Mouse (Mus musculus): ENCODE data around the gene Rxfp3.

Rxfp3 gene

DNA sequence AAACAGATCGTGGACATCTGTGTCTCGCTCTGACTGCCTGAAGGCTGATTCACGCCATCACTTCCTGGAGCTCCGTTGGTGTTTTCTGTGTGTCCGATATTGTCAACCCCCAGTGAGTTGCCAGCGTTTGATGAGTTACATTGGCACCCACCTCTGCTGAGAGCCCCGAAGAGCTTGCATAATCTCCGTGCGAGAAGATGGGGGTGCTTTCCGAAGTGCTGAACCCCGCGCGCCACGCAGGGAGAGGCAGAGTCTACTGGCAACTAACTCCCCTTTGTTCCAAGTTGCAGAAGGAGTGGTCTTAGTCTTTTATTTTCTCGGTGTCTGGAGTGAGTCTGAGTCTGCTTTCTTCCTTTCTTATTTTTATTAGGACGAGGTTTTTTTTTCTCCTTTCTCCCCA lies at the start of gene Rxfp3:
Gene Rxfp3 (minus strand): TSS at position 281 of the 400 bp plus-strand sequence.
- DNase-seq: no peak

DNA sequence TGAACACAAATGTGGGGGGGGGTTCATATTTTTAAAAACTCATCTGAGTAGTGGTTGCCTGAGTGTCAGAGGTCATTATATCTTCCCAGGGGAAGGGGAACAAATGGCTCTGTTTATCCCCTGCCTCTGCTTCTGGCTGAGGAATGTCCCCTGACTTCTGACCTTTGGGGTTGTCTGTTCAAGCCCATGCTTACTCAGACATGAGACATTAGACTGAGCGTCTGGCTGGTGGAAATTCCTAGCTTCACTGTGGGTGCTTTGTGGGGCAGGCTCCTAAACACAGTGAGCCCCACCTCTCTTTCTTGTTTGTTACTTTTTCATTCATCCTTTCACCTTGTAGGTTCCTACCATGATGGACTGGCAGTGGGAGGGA lies 47.2 kb upstream of the Rxfp3 start:
- DNase-seq: no peak

DNA sequence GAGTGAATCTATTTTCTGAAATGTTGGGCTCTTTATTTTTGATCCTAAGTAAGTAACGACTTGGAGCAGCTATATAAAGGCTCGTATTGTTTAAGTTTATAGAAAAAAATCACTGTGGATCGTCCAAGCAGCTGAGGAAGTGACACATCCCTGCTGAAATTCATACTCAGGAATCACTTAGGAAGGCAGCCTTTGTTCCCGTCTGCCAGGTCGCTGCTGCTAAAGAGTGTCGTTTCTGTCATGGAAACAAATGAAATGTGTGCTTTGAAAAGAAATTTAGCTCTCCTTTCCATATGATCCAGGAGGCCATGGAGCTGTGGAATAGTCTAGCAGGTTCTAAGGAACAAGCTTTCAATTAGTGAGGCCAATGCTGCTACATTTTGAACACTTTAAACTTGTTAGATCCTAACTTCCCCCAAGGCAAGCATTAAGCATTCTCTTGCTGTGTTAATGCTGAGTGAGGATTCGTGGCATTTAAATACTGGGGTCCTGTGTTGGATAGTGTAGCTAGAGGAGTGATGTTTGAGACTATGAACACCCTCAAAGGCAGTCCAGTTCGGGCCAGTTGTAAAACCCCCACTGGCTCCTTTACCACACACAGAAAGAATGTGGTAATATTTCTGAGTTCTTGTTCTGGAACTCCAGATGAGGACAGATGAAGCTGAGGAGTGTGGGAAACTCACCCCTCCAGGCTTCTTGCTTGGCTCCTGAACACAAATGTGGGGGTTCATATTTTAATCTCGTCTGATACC lies 46.6 kb upstream of the Rxfp3 start:
- DNase-seq: no peak

DNA sequence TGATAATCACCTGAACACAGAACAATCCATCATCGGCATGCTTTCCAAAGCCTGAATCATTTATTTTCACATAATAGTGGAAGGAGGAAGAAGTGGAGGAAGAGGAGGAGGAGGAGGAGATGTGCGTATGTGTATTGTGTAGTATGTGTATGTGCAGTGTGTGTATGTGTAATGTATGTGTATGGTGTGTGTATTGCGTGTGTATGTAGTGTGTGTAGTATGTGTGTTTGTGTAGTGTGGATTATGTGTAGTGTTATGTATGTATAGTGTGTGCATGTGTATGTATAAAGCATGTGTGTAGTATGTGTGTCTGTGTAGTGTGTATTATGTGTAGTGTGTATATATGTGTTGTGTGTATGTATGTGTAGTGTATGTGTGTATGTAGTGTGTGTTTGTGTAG lies 45.9 kb upstream of the Rxfp3 start:
- no peak for DNase-seq

DNA sequence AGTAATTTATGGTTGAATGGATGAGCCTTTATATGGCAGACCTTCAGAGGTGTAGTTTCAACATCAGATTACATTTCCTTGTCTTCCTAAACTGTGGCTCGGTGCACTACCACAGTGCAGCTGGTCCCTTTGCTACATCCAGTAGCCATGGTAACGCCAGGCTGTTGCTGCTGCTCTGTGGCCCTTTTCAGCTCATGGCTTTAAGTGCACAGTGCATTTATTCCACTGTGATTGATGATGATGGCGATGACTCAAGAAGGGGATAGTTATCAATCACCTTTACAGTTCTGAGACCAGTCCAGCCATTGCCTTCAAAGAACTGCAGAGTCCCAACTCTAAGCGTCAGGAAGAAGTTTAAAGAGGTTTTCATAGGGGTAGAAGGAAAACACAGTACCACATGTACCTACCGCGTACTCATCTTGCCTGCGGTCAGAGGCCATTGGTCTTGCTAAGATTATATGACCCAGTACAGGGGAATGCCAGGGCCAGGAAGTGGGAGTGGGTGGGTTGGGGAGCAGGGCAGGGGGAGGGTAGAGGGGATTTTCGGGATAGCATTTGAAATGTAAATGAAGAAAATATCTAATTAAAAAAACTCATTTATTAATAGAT lies 45.3 kb upstream of the Rxfp3 start:
- DNase-seq: no peak

DNA sequence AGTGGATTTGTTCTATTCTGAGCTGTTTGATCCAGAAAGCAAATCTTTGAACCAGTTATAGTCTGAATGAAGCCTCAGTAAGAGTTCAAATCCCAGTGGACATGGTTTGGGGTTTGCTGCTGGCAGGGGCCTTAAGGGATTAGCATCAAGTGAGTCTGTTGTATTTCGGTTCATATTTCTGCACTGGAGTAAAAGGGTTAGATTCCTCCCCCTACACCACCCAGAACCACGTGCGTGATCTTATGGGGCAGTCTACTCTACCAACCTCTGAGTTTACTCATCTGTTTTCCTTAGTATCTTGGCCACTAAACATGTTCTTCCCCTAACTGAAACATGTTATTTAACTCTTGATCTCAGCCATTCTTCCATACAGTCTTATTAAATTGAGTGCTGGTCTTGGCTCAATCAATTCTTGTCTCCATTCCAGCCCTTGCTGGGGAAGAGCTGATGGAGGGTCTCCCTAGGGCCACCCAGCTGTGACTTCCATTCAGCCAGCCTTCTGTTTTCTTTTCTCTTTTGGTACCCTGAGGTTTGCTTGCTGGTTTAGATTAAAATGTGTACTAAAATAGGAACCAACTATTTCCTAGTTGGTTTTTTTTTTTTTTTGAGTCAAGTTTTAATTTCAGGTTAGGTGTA lies 38.1 kb upstream of the Rxfp3 start:
- no peak for DNase-seq

DNA sequence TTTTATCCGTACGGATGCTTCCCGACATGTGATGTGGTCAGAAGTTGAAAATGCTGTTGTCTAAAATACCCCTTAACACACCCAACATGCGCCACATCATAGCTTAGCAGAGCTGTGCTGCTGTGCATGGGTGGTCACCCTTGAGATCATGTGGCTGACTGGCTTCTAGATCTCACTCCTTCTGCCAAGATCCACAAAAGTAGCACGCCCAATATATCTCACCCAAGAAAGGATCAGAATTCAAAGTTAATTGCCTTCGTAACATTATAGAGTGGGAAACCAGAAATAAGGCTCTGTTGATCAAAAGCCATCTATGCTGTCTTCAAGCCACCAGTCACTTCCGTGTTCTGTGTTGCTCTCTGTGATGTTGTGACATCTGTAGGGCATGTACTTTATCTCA lies 30.1 kb upstream of the Rxfp3 start:
- no peak for DNase-seq

DNA sequence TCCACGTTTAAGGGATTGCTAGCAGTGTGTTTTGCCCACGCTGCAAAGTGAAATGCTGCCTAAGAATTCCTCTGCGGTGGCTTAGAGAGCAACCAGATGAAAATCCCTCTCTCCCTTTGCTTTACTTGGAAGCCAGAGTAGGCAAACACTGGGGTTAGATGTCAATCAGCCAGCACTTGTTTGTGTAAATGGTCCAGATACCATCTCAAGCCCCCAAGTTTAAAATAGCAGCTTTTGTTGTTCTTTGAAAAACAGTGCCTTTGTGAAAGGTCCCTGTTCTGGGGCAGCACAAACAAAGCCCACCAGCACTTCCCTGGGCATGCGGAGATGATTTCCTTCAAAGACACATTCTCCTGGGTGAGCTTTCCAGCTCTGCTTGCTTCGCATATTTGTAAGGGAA lies 28.5 kb upstream of the Rxfp3 start:
- no peak for DNase-seq

DNA sequence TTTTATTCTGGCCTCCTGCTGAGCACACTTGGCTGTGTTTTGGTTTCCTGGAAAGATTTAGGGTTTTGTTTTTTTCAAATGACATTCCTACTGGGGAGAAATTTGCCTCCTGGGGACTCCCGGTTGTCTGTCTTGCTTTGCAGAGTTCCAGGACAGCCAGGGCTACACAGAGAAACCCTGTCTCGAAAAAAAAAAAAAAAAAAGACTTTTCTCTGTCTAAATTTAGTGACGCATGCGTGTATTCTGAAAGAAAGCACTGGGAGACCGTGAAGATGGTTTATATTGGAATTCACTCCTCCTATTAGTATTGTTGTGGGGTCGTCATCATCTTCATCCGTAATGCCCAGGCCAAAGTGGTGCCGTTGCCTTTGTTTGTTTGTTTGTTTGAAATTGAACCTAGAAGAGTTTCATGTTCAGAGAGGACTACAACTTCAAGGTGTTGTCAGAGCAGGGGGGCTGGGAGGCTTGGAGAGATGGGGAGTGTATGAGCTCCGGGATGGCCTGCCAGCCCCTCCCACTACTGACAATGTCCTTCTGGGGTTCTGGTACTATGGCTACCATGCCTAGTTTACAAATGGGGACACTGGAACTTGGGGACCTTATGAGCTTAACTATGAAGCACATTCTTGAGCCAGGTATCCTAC lies 27.9 kb upstream of the Rxfp3 start:
- no peak for DNase-seq

DNA sequence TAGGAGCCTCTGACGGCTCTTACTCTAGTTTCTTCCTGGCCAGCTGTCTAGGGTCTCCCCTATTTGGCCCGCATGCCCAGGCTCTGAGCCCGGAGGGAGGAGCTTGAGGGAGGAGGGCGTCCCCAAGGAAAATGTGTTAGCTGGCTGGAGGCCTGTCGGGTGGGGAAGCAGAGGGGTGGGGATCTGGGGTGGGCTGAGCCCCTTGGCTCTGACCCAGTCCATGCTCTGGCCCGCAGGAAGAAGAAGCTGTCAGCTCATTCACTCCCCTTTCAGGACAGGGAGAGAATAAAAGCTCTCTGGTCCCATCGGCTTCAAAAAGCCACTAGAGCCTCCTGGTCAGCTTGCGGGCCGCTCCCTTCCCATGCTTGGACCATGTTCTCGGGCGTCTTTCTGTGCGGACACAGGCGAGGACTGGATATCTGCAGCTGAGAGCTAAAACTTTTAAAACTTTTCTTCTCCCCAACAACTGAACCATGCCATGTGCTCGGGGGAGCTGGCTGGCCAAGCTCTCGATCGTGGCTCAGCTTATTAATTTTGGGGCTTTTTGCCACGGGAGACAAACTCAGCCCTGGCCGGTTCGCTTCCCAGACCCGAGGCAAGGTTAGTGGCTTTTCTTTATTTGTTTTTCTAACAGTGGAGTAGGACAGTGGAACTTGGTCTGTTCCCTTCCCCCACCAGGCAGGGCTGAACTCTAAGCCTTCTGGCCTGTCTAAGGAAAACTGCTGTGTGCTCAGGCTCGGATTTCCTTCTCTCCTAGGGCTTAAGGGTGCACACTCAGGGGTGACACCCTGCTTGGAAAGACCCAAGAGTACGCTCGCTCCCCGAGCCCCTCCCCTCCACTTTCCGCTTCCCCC lies 27.0 kb upstream of the Rxfp3 start, which contains the start of gene Adamts12:
Gene Adamts12 (plus strand): TSS at position 233 of the 854 bp plus-strand sequence.
- no peak for DNase-seq

DNA sequence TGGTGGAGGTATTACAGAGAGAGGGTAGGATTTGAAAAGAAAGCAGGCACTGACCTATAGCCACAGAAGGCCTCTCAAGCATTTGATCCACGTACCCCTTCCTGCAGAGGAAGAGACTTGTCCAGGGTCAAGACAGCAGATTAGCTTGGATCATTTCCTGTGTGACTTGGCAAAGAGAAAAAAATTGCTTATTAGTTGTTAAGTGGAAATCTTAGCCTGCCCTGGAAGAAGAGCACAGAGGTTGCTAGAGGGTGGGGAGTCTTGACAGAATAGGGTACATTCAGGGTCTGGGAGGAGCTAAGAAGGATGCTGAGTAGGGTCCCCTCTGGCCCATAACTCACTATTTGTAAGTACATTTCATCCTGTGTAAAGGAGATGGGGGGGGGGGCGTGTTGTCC lies 26.4 kb upstream of the Rxfp3 start:
- no peak for DNase-seq

DNA sequence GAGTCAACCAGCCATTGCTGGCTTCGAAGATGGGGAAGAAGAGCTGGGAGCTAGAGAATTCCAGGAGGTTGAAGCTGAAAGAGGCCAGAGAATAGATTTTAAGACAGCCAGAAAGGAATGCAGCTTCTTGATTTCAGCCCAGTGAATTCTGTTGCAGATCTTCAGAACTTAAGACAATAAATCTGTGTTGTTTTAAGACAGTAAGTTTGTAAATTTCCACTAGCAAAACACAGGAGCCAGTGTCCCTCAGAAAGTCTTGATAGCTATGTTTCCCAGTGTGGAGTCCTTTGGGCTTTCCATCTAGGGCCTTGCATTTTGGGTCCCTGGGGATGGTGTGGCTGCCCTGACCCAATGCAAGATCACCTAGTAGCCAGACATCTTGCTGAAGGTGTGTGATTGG lies 25.1 kb upstream of the Rxfp3 start:
- no peak for DNase-seq

DNA sequence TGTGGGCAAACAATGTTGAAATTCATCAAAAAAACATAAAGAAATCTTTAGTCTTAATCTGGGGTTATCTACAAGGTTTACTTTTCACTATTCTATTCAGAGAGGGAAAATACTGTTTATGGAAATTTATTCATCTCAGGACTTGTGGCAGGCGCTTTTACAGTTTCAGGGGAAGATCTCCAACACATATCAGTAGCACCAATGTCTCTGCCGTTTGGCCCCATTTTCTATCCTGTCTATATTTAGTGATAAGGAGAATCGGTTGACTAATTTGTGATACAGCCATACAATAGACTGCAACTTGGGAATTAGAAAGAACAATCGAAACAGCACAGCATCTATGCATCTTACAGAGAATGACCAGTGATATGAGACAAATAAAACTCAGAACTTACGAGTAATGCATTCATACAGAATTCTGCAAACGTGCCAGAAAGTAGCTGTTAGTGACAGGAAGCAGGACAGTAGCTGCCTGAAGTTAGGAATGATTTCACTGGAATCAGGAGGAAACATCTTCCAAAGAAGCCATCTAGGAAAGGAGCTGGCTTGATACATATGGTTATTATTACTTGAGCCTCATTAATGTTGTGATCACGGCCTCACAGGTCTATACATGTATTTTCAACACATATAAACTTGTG lies 16.8 kb upstream of the Rxfp3 start:
- DNase-seq: no peak

DNA sequence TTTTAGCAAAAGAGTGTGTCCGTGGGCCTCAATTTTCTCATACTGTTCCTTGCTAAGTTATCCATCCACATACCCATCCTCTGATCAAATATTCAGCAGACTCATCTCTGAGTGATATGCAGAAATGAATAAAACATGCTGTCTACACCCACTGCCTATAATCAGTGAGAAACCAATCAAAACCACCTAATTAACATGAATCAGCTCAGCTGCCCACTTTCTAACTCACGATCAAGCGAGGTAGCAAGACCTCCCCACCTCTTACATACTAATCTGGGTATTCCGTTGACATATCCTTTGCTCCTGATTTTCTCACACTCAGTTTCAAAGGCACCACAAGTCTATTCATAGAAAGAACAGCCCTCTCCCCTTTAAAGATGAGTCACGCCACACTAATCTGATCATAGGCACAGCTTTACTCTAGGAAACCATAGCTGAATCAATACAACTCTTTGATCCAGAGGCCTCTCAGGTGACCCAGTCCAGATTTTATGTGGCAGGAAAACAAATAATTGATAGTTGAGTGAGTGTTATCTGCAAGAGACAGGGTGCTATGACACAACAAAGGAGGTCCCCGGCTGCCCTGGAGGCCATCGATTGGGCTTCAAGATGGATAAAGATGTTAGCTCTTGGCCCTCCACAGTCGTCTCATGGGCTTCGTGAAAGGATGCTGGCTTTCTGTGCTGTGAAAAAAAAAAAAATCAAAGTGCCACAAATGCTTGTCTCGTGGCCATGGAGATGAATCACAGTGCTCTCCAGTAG lies 16.1 kb upstream of the Rxfp3 start:
- DNase-seq: no peak

DNA sequence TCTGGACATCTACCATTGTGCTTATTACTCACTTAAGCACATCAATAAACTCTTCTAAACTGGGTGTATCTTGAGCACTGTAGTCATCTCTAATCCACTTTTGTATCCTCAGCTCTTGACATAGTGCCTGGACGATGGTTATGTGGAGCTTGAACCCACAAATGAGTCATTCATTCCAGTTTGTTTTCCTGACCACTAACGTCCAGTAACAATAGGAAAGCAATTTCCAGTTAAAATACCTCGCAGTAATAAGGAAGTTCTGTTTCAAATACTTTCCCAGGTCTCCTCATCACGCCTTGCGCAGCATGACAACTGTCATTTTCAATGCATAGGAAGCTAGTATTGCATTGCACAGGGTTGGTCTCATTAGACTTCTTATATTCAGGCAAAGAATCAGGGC lies 5.0 kb upstream of the Rxfp3 start:
- DNase-seq: no peak

DNA sequence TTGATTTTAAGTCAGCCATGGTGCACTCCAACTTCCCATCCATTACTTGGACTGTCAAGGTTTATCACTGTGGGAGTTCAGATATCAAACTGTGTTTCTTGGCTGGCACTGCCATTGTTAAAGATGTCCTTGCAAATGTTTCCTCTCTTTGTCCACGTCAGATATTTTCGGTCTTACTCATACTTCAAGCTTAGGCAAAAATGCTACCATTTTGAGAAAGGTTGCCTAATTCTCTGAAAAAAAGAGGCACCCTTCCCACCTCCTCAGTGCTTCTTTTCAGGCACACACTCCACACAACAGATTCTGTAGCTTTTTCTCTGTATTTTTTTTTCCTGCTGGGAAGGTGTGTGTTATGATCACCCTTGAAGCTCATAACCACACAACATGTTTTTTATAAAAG lies 3.4 kb upstream of the Rxfp3 start:
- no peak for DNase-seq

DNA sequence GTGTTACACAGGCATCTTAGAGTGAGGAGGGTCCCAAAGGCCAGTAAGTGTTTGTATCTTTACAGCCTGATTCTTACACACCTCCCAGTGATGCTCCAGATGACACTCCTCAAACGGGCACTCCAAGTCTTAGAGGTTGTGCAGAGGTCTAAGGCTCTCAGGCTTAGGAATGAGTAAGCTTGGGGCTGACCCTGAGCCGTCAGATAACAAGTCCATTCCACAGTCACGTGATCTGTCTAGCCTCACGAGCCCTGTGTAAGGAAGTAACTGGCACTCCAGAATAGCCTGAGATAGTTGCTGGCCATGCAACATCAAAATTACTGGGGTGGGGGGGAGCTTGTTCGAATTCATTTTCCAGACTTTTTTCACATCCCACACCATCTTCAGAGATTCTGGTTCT lies 2.3 kb upstream of the Rxfp3 start:
- DNase-seq: no peak

DNA sequence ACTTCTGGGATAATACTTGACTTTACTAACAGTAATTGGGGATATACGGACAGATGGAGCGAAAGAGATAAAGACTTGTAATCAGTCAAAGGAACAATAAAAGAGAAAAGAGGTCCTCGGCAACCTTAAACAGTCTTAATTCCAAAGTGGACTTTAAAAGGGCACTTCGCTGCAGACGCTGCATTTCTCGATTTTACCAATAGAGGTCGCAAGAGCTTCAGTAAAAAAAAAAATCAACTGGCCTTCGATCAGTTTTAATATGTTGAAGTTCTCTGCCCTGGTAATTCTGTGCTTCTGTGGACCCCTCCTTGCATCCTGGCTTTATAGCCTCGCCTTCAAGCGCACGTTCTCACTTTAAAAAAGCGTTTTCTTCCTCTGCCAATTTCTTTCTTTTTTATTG lies 685 bp upstream of the Rxfp3 start:
- DNase-seq: peak; percentile 20

DNA sequence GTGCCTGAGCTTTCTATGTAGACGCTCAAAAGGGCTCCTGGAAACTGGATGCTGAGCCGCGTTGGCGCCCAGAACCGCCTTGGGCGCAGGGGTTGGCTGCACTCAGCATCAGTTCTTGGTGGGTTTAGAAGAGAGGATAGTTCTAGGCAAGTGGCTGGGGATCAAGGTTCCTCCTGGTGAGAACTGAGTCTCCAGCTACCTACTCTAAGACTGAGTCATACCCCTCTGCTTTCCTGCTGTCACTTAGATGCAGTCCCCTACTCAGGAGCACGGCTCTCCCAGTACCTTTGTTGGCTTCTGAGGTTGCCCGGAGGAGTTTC lies 455 bp downstream of the Rxfp3 start:
- DNase-seq: no peak

DNA sequence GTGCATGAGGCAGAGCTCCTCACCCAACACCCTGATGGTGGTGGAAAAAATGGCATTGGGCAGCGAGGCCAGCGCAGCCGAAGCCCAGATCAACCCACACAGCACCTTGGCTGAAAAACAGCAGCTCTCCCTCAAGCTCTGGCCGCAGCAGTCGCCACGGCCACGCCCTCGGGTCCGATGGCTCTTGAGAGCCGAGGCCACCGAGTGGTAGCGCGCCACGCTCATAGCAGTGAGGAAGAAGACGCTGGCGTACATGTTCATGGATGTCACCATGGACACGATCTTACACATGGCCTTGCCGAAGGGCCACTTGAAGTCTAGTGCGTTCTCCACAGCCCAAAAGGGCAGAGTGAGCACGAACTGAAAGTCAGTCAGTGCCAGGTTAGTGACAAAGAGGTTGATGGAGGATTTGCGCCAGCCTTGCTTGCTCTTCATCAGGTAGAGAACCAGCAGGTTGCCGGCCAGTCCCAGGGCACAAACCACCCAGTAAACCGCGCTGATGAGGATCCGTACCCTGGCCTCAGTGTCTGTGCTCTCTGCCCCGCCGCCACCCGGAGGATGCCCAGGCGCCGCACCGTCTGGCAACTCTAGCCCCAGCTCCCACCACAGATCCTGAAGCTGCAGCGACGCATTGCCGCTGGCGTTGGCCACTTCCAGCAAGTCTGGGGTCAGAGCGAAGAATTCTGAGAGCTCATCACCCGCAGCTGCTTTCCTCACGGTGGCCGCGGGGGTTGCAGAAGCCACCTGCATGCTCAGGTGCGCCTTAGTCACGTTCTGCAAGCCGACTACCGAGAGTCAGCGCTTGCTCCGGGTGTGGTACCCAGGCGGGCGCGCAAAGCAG lies 1.0 kb downstream of the Rxfp3 start:
- DNase-seq: no peak

DNA sequence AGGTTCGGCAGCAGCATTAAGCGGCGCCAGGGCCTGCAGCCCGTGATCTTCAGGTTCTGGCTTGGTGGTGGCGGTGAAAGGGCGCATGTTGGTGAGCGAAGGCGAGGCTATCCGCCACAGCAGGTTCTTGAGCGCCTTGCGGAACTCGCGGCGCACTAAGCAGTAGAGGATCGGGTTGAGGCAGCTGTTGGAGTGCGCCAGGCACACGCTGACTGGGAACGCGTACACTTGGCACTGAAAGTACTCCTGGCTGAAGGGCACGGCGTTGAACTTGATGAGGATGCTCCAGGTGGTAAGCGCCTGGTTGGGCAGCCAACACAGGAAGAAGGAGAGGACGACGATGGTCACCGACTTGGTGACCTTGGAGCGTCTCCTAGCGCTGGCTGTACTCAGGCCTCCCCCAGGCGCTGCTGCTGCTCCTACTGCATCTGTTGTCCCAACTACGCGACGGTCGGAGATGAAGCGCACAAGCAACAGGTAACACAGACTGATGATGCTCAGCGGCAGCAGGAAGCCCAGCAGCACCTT lies 1.8 kb downstream of the Rxfp3 start:
- no peak for DNase-seq

All from thymus, postnatal 4 days (tissue).